Mouse (Mus musculus): ENCODE results near the gene Kif2c.
A peak's percentile ranks its signal among the peaks of the same experiment; 100 is the strongest.

The Kif2c gene

GRCm38 (mm10) chr4:117181863-117182758 is at the start of gene Kif2c:
Gene Kif2c (minus strand): TSS chr4:117182639.
- peak; percentile 84 for DNase-seq (ENCODE audit: low read depth, low spot score)

- no peak for DNase-seq (ENCODE audit: low read depth, low spot score)
Observed at GRCm38 (mm10) chr4:117231208-117231607, 48.8 kb upstream of the Kif2c start.

GRCm38 (mm10) chr4:117230331-117230730 is 47.9 kb upstream of the Kif2c start:
- no peak for DNase-seq (ENCODE audit: low read depth, low spot score)

GRCm38 (mm10) chr4:117229590-117229989 is 47.2 kb upstream of the Kif2c start:
- no peak for DNase-seq (ENCODE audit: low read depth, low spot score)

- DNase-seq (ENCODE audit: low read depth, low spot score), result no peak
Observed at GRCm38 (mm10) chr4:117225250-117225649, 42.8 kb upstream of the Kif2c start.

GRCm38 (mm10) chr4:117224122-117224521 is 41.7 kb upstream of the Kif2c start:
- DNase-seq (ENCODE audit: low read depth, low spot score), result no peak

- DNase-seq (ENCODE audit: low read depth, low spot score), result no peak
Observed at GRCm38 (mm10) chr4:117223001-117223400, 40.6 kb upstream of the Kif2c start.

GRCm38 (mm10) chr4:117221836-117222235 is 39.4 kb upstream of the Kif2c start:
- DNase-seq (ENCODE audit: low read depth, low spot score), result no peak

DNA sequence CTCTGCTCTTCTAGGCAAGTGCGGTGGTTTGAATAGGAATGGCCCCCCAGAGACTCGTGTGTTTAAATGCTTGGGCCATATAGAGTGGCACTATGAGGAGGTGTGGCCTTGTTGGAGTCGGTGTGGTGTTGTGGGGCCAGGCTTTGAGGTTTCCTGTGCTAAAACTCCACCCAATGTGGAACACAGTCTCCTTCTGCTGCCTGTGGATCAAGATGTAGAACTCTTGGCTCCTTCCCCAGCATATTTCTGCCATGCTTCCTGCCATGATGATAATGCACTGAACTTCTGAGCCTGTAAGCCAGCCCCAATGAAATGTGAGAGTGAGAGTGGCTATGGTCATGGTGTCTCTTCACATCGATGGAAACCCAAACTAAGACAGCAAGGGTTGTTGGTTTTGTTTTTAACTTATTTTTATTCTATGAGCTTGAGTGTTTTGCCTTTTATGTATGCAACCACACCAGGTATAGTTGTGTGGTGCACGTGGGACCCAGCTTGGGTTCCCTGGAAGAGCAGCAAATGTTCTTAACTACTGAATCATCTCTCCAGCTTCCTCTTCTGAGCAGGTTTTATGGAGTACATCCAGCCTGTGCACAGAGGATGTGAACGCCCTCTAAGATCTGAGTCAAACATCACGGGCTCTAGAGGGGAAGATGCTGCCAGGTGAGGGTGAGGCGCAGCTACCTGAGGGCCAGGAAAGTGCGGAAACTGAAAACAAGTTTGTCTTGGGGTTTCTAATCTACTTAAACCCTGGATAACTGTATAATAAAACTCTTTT is 38.5 kb upstream of the Kif2c start:
- DNase-seq (ENCODE audit: low read depth, low spot score), result no peak

GRCm38 (mm10) chr4:117218517-117219219 is 36.2 kb upstream of the Kif2c start:
- peak; percentile 30 for DNase-seq (ENCODE audit: low read depth, low spot score)

DNA sequence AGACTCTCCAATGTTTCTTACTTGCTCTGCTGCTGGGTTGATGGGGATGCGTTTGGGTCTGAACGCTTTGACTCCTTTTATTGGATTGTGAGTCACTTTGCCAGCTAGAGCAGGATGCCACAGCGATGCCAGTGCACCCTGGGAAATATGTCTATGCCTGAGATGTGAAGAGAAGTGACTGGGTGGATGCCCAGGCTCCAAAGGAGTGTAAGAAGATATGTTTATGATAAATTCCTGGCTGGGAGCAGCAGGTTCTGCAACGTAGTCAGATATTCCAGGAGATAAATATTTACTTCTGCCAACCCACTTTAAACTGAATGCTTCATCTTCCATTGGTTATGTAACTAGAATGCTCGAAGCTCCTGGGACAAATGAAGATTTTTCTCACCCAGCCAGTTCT is 34.6 kb upstream of the Kif2c start:
- DNase-seq (ENCODE audit: low read depth, low spot score), result no peak

DNA sequence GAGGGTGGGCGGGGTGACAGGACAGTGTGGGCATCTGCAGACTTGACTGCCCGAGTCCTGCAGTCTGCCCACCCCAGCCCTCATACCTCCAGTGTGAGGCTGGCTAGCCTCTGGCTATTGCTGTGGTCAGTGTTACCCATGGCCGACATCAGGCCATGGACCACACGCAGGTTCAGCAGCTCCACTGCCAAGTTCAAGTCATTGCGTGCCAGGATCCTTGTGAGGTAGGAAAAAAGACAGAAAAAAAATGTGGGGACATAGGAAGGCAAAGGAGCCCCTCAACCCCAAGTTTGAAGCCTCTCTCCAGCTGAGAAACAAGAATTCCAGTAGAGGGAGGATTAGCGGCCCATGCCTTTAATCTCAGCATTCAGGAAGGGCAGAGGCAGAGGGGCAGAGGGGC is 31.8 kb upstream of the Kif2c start:
- DNase-seq (ENCODE audit: low read depth, low spot score), result no peak

GRCm38 (mm10) chr4:117210147-117211074 is 28.0 kb upstream of the Kif2c start:
- peak; percentile 75 for DNase-seq (ENCODE audit: low read depth, low spot score)

DNA sequence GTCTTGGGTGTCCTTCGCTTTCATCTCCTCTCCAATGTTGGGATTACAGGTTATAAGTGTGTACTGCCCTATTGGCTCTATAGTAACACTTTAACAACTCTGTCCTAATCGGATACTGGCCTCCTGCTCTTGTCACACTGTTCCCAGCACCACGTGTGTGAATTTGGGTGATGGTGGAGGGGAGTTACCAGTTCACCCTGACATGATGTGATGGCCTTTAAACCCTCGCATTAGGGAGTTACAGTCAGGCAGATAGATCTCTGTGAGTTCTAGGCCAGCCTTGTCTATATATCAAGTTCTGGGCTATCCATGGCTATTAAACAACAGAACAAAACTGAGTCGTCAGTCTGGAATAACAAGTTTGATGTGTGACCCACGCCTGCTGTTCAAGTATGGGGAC is 27.2 kb upstream of the Kif2c start:
- DNase-seq (ENCODE audit: low read depth, low spot score), result no peak

GRCm38 (mm10) chr4:117202992-117203354 is 20.5 kb upstream of the Kif2c start:
- DNase-seq (ENCODE audit: low read depth, low spot score), result no peak

GRCm38 (mm10) chr4:117202046-117202991 is 19.9 kb upstream of the Kif2c start:
- peak; percentile 71 for DNase-seq (ENCODE audit: low read depth, low spot score)

DNA sequence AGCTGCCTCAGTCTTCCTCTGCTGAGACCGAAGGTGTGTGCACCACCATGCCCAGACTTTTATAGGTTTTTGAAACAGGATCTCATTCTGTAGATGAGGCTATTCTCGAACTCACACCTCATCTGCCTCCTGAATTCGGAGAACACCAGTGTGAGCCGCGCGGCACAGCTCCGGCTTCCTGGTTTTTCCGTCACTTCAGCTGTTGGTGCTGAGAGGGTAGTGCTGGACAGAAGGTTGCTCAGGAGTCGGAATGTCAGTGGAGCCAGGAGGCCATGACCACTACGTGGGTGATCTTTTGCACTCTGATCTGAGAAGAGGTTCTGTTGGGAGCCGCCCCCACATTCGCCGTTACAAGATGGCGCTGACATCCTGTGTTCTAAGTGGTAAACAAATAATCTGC is 9.4 kb upstream of the Kif2c start:
- no peak for DNase-seq (ENCODE audit: low read depth, low spot score)

GRCm38 (mm10) chr4:117190660-117191059 is 8.2 kb upstream of the Kif2c start:
- DNase-seq (ENCODE audit: low read depth, low spot score), result no peak

DNA sequence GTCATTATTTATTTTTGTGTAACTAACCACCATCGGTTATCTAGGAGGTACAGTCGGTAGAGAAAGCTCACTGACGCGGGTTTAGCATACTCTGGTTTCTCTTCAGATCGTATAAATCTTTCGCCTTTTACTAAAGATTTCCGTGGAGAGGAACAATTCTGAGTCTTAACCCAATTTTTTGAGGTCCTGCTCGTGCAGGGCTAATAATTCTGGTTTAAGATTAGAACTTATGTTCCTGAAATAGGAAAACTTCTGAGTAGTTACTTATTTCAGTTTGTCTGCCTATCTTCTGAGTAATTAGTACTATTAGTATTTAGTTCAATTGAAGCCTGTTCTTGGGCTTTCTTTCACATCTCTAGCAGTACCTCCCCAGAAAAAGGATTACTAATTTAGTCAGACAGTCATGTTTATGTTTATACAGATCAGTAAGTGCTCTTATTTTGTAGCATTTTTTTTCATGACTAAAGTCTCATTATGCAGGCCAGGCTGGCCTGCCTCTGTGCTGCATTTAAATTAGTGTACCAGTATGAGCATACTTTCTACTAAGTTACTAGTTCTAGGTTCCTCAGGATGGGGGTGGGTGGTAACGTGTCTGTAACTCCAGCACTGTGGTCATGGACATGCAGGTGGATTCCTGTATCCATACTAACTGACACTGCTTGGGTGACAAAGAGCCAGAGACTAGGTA is 7.6 kb upstream of the Kif2c start:
- DNase-seq (ENCODE audit: low read depth, low spot score), result peak; percentile 75

Measured in embryo, embryonic 11.5 days (tissue).